Mouse (Mus musculus): ENCODE data around the gene Prss48. TPM values are rescaled to one million over a fixed set of nuclear protein-coding genes. Genes with fewer than 3 reads are reported as not detected.
"Not testable (repeated sequence)": the region's sequence is repeated elsewhere in the genome, so short reads cannot be mapped to it uniquely, and the experiment has no call there.

Gene Prss48
- polyA plus RNA-seq, 1 experiment: not detected

DNA sequence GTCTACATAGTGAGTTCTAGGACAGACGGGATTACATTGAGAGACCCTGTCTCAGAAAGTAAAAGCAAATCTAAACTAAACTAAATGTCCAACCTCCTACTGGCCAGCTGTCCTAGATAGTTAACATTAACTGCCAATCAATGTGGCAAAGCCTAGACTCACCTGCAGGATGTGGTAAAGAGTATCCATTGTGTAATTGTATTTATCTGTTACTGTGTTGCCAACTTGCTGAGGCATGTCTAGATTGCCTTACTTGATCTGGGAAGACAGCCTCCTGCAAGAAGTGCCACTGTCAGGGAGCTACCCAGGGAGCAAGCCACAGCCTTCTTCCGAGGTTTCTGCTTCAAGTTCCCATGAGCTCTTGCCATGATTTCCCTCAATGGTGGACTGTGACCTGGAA, 15.1 kb downstream of the Prss48 start:
- 84% methylated on average over 2 of the region's 2 CpGs for WGBS
- Histone ChIP-seq H3K27ac (ENCODE audit: insufficient read depth, low read depth, low read length) (no peak overlapping the region), H3K27me3 (ENCODE audit: control insufficient read depth, insufficient read depth, low read length) (no peaks in the 10 kb centered on the region), H3K4me1 (ENCODE audit: control insufficient read depth, insufficient read depth, insufficient read length, low read length) (peaks cover 22% of the 10 kb centered on the region; the same call in 1 of the 2 replicates), H3K4me3 (ENCODE audit: low read depth, low read length) (no peak overlapping the region), H3K36me3 (ENCODE audit: control insufficient read depth, insufficient read depth, low read length) (peaks cover 2% of the 10 kb centered on the region; the same call in 1 of the 2 replicates)
- TF ChIP-seq POLR2A (IDR thresholded peaks at IDR 0.05; ENCODE audit: low read depth, low read length): no peak
- no peak for TF ChIP-seq CTCF (IDR thresholded peaks at IDR 0.05; ENCODE audit: extremely low read depth, insufficient read length, insufficient replicate concordance, low read depth, low read length)

DNA sequence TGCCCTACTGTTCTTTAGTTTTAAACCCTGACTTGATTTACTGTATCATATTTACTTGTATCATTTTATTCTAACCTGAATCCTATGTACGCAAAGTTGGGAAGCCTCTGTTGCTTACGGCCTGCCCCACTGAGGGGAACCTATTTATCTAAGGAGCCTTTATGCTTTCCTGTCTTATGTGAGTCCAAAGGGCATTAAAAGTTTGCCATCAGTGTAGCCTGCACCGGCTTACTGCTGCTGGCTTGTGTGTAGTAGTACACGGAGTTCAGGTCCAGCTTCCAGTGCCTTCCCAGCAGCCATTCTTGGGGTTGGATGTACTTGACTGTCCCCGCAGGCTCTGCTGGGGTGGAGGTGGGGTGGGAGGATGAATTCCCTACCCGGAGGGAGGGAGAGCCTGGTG, 17.8 kb downstream of the Prss48 start:
- 31% methylated on average over 6 of the region's 6 CpGs for WGBS
- Histone ChIP-seq H3K27ac (ENCODE audit: insufficient read depth, low read depth, low read length) (no peak overlapping the region), H3K27me3 (ENCODE audit: control insufficient read depth, insufficient read depth, low read length) (no peaks in the 10 kb centered on the region), H3K4me3 (ENCODE audit: low read depth, low read length) (no peak overlapping the region), H3K36me3 (ENCODE audit: control insufficient read depth, insufficient read depth, low read length) (peaks cover 8% of the 10 kb centered on the region; the same call in 1 of the 2 replicates), H3K4me1 (ENCODE audit: control insufficient read depth, insufficient read depth, insufficient read length, low read length) (peaks cover 12% of the 10 kb centered on the region; the same call in 1 of the 2 replicates)
- no peak for TF ChIP-seq CTCF (IDR thresholded peaks at IDR 0.05; ENCODE audit: extremely low read depth, insufficient read length, insufficient replicate concordance, low read depth, low read length)
- TF ChIP-seq POLR2A (IDR thresholded peaks at IDR 0.05; ENCODE audit: low read depth, low read length): no peak

- not testable (repeated sequence) for H3K27me3 ChIP-seq (ENCODE audit: control insufficient read depth, insufficient read depth, low read length); H3K4me1 ChIP-seq (ENCODE audit: control insufficient read depth, insufficient read depth, insufficient read length, low read length); H3K27ac ChIP-seq (ENCODE audit: insufficient read depth, low read depth, low read length); H3K4me3 ChIP-seq (ENCODE audit: low read depth, low read length); H3K36me3 ChIP-seq (ENCODE audit: control insufficient read depth, insufficient read depth, low read length)
- WGBS: 81% methylated on average over 3 of the region's 3 CpGs
Measured at GRCm38 (mm10) chr3:85981761-85982160, 20.5 kb downstream of the Prss48 start.

DNA sequence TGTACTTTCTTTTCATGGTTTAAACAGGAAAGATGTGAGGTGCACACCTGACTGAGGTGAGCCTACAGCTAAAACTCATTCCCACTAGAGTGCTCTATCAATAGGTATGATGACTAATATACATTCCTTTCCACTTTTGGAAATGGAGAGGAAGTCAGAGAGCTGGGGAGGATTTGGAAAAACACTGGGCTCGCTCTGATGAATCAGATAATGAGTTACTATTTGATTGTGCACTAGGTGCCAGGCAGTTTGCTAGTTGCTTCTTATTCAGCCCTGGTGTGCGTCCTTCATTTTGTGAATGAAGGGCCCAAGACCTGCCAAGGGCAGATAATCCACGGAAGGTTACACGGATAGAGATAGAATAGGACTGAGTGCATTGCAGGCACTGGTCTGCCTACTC, 22.3 kb downstream of the Prss48 start:
- H3K4me3 ChIP-seq (ENCODE audit: low read depth, low read length): no peak overlapping the region
- peaks cover 6% of the 10 kb centered on the region; the same call in 1 of the 2 replicates for H3K4me1 ChIP-seq (ENCODE audit: control insufficient read depth, insufficient read depth, insufficient read length, low read length)
- peaks cover 9% of the 10 kb centered on the region for H3K36me3 ChIP-seq (ENCODE audit: control insufficient read depth, insufficient read depth, low read length)
- WGBS: 84% methylated on average over 4 of the region's 4 CpGs
- no peak for TF ChIP-seq POLR2A (IDR thresholded peaks at IDR 0.05; ENCODE audit: low read depth, low read length)
- TF ChIP-seq CTCF (IDR thresholded peaks at IDR 0.05; ENCODE audit: extremely low read depth, insufficient read length, insufficient replicate concordance, low read depth, low read length): no peak
- no peaks in the 10 kb centered on the region for H3K27me3 ChIP-seq (ENCODE audit: control insufficient read depth, insufficient read depth, low read length)
- H3K27ac ChIP-seq (ENCODE audit: insufficient read depth, low read depth, low read length): no peak overlapping the region

DNA sequence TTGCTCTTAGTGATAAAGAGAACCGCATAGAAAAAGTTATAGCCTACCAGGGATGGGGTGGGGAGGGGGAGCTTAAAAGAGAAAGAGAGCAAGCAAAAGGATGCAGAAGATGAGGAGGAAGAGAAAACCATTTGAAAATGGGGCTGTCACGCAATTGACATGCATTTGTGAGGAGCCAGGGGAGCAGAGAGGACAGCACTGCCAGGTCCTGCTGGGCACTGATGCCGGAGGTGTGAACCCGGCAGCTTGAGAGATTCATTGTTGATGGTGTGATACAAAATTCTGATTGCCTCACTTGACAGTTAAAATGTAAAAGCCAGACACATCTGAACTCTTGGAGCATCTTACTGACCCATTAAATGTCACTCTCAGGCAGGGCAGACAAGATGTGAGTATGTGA, 27.8 kb downstream of the Prss48 start:
- Histone ChIP-seq H3K4me3 (ENCODE audit: low read depth, low read length) (no peak overlapping the region), H3K27me3 (ENCODE audit: control insufficient read depth, insufficient read depth, low read length) (no peaks in the 10 kb centered on the region), H3K36me3 (ENCODE audit: control insufficient read depth, insufficient read depth, low read length) (peaks cover 3% of the 10 kb centered on the region), H3K4me1 (ENCODE audit: control insufficient read depth, insufficient read depth, insufficient read length, low read length) (no peaks in the 10 kb centered on the region; the same call in 1 of the 2 replicates), H3K27ac (ENCODE audit: insufficient read depth, low read depth, low read length) (no peak overlapping the region)
- no peak for TF ChIP-seq CTCF (IDR thresholded peaks at IDR 0.05; ENCODE audit: extremely low read depth, insufficient read length, insufficient replicate concordance, low read depth, low read length)
- no peak for TF ChIP-seq POLR2A (IDR thresholded peaks at IDR 0.05; ENCODE audit: low read depth, low read length)
- WGBS: 90% methylated on average over 4 of the region's 4 CpGs

DNA sequence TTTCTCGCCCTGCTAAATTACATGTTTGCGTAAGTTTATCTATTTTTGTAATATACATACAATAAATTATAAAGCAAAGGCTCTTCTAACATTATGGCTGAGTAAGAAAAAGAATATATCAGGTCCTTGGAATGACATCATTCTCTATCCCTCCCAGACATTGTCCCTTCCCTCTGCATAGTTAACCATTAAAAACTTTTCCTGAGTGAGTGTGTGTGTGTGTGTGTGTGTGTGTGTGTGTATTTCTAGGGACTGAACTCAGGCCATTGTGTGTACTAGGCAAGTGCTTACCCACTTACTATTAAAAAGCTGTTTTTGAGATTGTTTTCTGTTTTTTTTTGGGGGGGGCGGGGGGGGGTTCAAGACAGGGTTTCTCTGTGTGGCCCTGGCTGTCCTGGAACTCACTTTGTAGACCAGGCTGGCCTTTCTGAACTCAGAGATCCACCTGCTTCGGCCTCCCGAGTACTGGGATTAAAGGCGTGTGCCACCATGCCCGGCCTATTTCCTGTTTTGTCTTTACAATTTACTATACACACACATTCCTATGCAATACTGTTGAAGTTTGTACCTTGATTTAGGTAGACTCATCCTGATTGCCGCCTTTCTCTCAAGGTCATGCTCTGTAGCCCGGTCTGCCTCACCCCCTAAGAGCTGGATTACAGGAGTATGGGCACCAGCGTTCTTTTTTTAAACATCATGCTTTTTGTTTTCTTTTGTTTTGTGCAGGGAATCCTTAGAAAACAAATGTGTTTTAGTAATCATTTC, 28.7 kb downstream of the Prss48 start:
- Histone ChIP-seq H3K27me3 (ENCODE audit: control insufficient read depth, insufficient read depth, low read length) (no peaks in the 10 kb centered on the region), H3K4me3 (ENCODE audit: low read depth, low read length) (no peak overlapping the region), H3K36me3 (ENCODE audit: control insufficient read depth, insufficient read depth, low read length) (peaks cover 3% of the 10 kb centered on the region), H3K27ac (ENCODE audit: insufficient read depth, low read depth, low read length) (peak overlapping the region; percentile 91), H3K4me1 (ENCODE audit: control insufficient read depth, insufficient read depth, insufficient read length, low read length) (no peaks in the 10 kb centered on the region; the same call in 1 of the 2 replicates)
- TF ChIP-seq CTCF (IDR thresholded peaks at IDR 0.05; ENCODE audit: extremely low read depth, insufficient read length, insufficient replicate concordance, low read depth, low read length) (no peak), POLR2A (IDR thresholded peaks at IDR 0.05; ENCODE audit: low read depth, low read length) (no peak)
- WGBS: 54% methylated on average over 10 of the region's 10 CpGs

DNA sequence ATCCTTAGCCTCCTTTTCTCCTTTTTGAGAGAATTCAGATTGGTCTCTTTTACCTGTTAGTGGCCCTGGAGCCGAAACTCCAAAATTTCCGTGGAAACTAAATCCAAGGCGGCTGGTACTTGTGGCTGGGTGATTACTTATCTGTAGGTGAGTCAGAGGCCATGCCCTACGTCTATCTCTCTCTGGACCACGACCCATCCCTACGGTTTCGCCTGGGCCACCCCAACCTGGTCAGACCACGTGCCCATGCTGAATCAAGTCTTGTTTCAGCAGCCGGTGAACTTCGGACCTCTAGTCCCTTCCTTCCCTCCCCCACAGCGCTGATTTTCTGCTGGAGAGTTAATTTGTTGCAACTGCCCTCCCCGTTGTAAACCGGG, 30.7 kb downstream of the Prss48 start:
- TF ChIP-seq POLR2A (IDR thresholded peaks at IDR 0.05; ENCODE audit: low read depth, low read length) (no peak), CTCF (IDR thresholded peaks at IDR 0.05; ENCODE audit: extremely low read depth, insufficient read length, insufficient replicate concordance, low read depth, low read length) (no peak)
- Histone ChIP-seq H3K27me3 (ENCODE audit: control insufficient read depth, insufficient read depth, low read length) (no peaks in the 10 kb centered on the region), H3K4me1 (ENCODE audit: control insufficient read depth, insufficient read depth, insufficient read length, low read length) (no peaks in the 10 kb centered on the region; the same call in 1 of the 2 replicates), H3K27ac (ENCODE audit: insufficient read depth, low read depth, low read length) (peak overlapping the region; percentile 91), H3K4me3 (ENCODE audit: low read depth, low read length) (peak overlapping the region; percentile 91), H3K36me3 (ENCODE audit: control insufficient read depth, insufficient read depth, low read length) (peaks cover 3% of the 10 kb centered on the region; the same call in 1 of the 2 replicates)
- WGBS: 1% methylated on average over 13 of the region's 13 CpGs

Measured in small intestine, adult 2 months (tissue).